Comparison of ENCODE assay signal across 20 mouse cellular contexts in the genomic region with DNA sequence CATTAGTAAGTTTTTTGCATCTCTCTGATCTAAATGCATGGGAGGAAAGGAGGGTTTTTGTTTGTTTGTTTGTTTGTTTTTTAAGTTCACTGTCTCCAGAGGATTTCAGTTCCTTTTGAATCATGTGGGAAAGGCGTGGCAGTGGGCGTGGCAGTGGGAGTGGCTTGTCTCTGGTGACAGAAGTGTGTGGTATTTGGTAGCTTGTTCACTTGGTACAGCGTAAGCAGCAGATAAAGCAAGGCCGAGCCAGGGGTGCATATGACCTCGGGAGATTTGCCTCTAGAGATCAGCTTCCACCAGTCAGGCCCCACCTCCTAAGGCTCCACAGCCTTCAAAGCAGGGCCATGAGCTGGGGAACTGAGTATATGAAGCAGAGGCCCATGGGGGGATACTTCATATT. TPM values are rescaled to one million over a fixed set of nuclear protein-coding genes. Genes with fewer than 3 reads are reported as not detected.
"Had no signal": no experiment of that assay in that cellular context is flagged by ENCODE, and none has a peak within 500 bp of the region (broad histone marks: within the 10 kb centered on the region; RNA-seq: fewer than 3 reads in every experiment).

No protein-coding gene starts in this region.

- ATAC-seq: intestine, postnatal 0 days had no signal

- H3K27ac ChIP-seq: kidney, postnatal 0 days; layer of hippocampus, adult 2 months; limb, embryonic 15.5 days; liver, embryonic 15.5 days; stomach, postnatal 0 days had no signal

- H3K4me1 ChIP-seq: limb, embryonic 15.5 days had no signal

- H3K36me3 ChIP-seq: limb, embryonic 15.5 days; liver, embryonic 15.5 days had no signal

- DNase-seq: kidney, adult 2 months; layer of hippocampus, adult 9-11 months; lung, adult 2 months; lung, postnatal 14 days; midbrain, embryonic 14.5 days; right cerebral cortex, postnatal 14 days; right cerebral cortex, postnatal 4 days; thymus, adult 2 months; thymus, postnatal 14 days; thymus, postnatal 4 days had no signal

- H3K4me3 ChIP-seq: layer of hippocampus, adult 2 months; limb, embryonic 15.5 days; liver, embryonic 15.5 days had no signal

- H3K9ac ChIP-seq: limb, embryonic 15.5 days; liver, embryonic 15.5 days had no signal

- H3K9me3 ChIP-seq: limb, embryonic 15.5 days; liver, embryonic 15.5 days had no signal

- H3K4me2 ChIP-seq: limb, embryonic 15.5 days; liver, embryonic 15.5 days; midbrain, embryonic 11.5 days had no signal

- H3K27me3 ChIP-seq: limb, embryonic 15.5 days; liver, embryonic 15.5 days had no signal

RNA-seq across cellular contexts. Expression of gene Galnt15, which starts 25.1 kb away (rescaled TPM):
- total RNA-seq: megakaryocyte progenitor cell, adult 5-6 weeks; megakaryocyte-erythroid progenitor cell, adult 5-6 weeks had no signal
- polyA plus RNA-seq: limb, embryonic 11.5 days; liver, embryonic 15.5 days had no signal
